Mouse (Mus musculus) CH12.LX (cell line): ENCODE measurements around the gene Myo1a.

Experiments
- EP300 ChIP-seq: IDR thresholded peaks from 2 replicates; pipeline ENCODE4 v1.6.1; 2011; ENCODE audit warnings: low read length, improper control_type of control experiment
- MAX ChIP-seq: IDR thresholded peaks from 2 replicates; pipeline ENCODE4 v1.6.1; 2011; ENCODE audit warnings: low read length, improper control_type of control experiment

DNA sequence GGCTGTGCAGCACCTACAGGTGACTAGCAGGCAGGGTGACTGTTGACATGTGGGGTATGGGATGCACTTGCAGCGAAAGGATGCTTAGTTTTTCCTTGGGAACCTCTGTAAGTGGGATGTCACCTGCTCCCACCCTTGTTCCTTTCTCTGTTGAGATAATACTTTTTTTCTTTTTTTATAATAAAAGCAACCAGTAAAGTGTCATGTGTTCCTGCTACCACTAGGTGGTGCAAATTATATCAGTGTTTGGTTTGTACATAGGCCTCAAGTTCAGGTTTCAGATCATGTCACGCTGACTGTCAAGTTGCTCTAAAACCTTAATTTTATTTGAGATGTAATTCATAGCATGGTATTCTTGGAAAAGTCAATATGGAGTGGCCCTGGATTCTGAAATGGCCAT, 10.3 kb upstream of the Myo1a start:
- no peak for TF ChIP-seq MAX
- no peak for TF ChIP-seq EP300
